Mouse (Mus musculus): ENCODE data around the gene Krtcap3.

DNA sequence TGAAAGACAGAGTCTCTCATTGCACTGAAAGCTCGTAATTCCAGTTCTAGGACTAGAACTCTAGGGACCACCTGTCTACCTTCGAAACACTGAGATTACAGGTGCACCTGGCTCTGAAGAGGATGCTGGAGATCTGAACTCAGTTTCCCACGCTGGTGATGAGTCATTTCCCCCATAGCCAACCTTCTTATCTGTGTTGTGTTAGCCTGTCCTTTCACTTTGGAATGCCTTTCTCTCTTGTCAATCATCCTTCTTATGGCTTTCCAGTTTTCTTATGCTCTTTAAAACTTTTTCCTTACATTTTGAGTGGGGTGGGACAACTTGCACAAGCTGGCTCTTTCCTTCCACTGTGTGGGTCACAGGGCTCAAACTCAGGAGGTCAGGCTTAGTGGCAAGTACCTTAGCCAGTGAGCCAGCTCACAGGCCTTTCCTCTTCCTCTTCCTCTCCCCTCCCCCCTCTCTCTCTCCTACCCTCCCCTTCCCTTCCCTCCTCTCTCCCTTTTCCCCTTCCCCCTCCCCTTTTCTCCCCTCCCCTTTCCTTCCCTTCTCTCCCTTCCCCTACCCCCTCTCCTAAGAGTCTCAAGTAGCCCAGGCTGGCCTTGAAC is 38.2 kb downstream of the Krtcap3 start:
- no peak for TF ChIP-seq POLR2A (IDR thresholded peaks at IDR 0.05; ENCODE audit: low read depth, low read length)
- no peak for TF ChIP-seq CTCF (IDR thresholded peaks at IDR 0.05; ENCODE audit: extremely low read depth, insufficient read length, insufficient replicate concordance, low read depth, low read length)
